Mouse (Mus musculus): ENCODE results near the gene Plxdc2. TPM values are rescaled to one million over a fixed set of nuclear protein-coding genes. Genes with fewer than 3 reads are reported as not detected.

The Plxdc2 gene
- total RNA-seq, 2 experiments from 2014 or later: 12.9 to 17.8 TPM

DNA sequence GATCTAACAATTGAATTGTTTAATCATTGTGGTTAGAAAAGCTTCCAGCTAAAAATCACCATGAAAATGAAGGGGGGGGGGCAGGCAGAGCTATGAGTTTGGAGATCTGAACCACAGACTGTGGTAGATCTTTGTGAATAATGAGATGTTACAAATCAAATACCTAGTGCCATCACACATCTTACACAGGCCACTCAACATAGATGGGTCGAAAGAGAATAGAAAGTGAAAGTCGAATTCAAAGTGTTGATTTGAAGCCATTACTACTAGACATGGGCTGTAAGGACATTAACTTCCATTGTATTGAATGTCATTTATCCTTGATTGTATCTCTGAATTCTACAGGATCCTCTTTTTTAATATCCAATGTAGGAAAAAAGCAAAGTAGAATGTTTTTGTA is 212.2 kb downstream of the Plxdc2 start:
- DNase-seq: no peak

DNA sequence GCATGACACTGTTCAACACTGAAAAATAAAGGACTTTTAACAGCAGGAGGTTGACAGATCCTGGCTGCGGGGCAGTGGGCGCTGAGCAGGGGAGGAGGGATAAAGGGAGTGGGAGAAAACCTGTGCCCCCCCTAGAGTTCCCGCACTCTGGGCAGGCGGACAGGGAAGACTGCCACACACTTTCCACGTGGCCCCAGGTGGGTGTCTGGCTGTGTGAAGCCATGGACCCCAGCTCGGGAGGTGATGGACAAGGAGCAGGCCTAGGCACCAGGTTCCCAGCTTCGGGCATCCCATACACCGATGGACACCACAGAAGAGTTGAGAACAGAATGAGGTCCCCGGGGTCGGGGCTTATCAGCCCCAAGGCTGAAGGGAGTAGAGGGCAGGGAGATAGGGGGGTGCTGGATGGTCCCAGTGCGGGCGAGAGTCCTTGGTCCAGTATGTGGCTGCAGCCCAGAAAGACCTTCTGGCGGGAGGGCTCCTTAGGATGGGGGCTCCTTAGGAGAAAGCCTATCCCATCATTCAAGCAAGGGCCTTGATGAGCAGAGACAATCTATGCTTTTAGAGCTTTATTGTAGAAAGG is 215.2 kb downstream of the Plxdc2 start:
- DNase-seq: no peak

DNA sequence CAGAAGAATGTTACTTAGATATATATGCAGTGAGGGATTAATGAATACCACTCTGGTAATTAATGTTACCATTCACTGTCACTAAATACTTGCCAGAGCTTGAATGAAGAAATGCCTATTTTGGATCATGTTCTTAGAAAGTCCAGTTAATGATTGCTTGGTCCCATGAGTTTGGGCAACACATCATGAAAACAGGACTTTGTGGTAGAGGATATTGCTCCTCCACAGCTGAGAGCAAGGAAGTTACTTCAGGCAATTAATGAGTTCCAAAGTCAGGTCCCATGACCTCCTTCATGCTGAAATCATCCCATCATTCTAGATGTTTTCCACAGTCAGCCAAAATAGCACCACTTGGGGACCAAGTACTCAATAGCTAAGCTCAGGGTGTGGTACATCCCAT is 220.5 kb downstream of the Plxdc2 start:
- no peak for DNase-seq

DNA sequence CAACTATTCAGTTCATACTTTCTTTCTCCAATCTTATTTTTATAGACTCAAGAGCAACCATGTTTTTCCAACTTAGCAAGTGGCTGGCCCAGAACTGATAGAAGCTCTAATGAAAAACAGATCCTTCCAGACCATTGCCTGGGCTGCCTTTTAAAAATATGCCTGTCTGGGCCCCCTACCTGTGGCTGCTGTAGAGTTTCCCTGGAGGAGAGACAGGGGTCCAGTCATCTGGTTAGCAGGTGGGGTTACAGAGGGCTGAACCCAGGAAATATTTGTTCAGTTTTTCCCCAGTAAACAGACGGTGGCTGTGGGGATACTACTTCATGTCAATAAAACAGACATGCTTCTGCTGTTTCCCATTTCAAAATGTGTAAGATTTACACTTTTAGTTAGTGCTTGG is 222.0 kb downstream of the Plxdc2 start:
- DNase-seq: no peak

DNA sequence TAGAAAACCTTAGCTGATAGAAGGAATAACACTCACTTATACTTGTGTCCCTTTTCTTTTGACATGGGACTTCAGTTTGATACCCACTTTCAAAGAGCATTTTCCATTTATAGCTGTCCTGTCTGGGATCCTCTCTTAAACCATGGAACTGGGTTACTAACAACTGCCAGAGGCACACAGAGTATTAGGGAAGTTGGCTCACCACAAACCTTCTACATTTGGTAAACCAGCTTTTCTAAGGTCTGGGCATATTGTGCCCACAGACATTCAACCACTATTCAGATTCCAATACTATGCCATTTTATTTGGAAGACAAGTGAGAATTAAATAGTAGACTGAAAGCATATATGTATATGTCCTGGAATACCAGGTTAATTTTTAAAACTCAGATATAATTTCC is 232.4 kb downstream of the Plxdc2 start:
- no peak for DNase-seq

DNA sequence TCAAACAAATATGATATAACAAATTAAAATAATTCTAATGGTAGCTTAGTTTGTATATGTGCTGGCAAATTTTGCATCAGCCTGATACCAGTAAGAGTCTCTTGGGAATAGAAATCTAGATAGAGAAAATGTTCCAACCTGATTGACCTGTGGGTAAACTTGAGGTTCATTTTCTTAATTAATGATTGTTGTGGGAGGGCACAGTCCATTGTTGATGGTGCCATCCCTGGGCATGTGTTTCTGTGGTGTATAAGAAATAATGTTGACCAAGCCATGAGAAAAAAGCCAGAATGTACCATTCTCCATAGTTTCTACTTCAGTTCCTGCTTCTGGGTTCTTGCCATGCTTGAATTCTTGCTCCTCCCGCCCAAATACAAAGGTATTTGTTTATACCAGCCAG is 239.3 kb downstream of the Plxdc2 start:
- no peak for DNase-seq

DNA sequence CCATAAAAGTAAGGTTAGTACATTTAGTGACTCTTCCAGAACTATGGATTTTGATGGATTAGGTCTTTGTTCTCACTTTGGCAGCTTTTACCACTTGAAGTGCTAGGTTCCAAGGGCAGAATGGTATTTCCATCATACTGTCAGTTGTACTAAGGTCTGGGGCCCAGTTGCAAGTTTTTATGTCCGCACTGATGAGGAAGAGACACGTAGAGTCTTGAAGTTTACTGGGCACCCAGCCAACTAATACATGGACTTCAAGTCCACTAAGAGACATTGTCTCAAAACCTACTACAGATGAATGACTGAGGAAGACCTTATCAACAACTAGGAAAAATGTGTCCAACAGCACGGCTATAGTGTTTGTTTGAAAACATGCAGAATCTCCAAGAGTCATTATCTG is 242.1 kb downstream of the Plxdc2 start:
- no peak for DNase-seq

DNA sequence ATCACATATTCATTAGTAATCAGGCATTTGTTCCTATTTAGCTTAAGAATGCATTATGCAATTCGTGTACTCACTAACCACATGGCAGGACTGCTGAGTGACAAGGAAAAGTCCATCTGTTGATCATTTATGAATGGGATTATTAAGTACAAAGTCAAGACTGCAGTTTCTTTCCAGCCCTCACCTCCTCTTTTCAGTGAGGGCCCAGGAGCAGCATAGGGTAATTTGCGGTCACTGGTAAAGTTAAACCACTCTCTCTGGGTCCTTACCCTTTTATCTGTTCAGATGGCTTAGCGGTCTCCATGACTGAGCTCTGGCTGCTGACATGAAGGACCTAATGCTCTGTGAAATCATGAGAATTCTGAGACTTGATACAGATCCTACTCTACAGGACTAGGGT is 248.2 kb downstream of the Plxdc2 start:
- DNase-seq: no peak

DNA sequence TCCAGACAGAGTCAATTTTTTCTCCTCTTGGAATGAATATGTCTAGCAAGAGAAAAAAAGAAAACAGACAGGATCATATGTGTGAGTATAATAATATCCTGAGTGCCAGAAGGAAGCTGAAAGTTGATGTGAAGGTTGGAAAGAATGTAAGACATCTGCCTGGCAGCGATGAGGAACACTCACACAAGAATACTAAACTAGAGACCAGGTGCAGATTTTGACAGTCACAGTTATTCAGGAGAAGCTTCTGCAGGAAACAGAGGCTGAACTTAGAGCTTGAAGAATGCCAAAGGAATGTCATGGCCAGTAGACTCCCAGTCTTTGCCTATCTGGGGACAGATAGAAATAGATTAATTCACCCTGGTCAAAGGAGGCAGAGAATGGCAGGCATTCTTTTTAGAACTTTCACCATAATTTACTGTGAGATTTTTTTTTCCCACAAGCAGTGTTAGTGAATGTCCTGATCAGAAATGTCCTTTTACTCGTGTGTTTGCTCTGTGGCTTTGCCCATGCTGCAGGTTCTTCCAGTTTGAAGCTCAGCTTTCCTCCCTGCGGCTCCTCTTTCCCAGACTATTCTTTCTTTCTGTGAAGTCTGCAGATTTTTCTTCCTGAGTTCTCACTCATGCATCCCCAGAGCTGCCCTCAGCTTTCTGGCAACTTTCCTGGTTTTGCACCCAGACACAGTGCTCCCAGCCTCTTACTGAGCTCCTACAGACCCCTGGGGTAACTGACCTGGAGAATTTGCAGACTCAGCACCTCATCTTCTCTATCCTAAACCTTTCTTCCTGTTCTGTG is 251.9 kb downstream of the Plxdc2 start:
- no peak for DNase-seq

DNA sequence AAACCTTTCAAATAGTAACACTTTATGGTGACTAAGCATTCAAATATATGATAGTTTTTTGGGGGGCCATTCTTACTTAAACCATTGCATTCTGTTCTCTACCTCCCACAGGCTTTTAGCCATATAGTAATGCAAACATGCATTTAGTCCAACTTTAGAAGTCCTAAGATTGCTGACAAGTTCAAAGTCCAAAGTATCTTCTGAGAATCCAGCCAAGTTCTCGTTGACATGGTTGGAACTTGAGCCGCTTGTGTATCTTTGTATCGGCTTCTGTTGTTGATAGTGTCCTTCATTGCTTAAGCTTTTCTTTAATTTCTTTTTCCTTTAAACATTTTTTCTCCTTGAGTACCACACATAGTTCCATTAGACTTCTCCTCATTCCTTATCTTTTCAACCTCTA is 286.0 kb downstream of the Plxdc2 start:
- no peak for DNase-seq

DNA sequence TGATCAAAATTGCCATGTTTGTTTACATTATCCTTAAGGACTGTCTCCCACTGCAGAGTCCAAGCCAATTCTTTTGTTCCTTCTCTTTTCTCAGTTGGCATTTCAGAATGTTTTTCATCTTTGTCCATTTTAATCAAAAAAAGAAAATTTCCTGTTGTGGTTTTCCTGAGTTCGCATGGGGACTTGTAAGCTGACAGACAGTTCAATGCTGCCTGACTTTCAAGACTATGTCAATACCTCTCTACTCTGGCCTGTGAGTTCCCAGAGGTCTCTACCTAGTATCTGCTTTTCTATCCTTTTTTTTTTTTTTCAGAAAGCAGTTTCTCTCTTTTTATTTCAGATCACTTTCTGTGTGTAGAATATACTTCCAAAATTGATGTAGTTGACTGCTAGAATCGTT is 295.6 kb downstream of the Plxdc2 start:
- no peak for DNase-seq

DNA sequence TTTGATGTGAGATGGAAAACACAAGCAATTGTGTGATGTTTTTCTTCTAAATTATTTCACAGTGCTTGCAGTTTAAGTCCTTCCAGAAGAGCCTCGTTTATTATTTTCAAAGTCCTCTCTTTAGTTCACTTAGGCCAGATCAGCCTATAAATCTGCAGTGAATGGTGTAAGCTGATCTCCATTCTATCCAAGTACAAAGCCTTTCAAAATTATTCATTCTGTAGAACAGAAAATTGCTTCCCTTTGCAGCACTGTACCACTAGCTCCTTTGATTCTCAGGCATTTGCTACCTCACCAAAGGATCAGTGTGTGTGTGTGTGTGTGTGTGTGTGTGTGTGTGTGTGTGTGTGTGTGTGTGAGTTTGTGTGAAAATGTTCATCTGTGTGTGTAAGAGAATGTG is 308.4 kb downstream of the Plxdc2 start:
- no peak for DNase-seq

DNA sequence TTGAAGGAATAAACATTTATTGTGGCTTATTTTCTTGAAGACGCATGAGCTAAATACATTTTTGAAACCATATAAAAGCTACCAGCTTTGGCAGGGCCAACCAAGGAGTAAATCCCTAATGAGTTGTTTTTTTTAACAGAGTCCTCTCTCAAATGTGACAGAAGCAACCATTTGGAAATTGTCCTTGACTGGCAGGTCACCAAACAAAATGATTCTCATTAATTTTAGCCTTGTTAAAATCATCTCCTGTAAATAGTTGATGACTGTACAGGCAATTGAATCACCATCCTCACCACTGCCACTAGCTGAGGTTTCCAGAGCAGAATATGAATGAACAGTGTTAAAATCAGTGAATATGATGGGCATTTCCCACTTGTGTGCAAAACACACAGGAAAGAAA is 312.3 kb downstream of the Plxdc2 start:
- DNase-seq: no peak

DNA sequence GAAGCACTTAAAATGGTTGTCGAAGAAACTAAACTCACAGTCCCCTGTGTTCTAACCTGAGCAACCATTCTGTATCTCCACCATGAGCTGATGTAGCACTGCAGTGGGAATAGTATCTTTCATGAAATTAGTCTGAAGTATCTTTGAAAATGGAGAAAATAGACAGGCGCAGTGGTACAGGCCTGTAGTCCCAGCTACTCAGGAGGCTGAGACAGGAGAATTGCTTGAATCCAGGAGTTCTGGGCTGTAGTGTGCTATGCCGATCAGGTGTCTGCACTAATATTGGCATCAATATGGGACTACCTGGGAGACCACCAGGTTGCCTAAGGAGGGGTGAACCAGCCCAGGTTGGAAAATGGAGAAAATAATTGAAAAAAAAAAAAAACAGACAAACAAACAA is 326.8 kb downstream of the Plxdc2 start:
- no peak for DNase-seq

DNA sequence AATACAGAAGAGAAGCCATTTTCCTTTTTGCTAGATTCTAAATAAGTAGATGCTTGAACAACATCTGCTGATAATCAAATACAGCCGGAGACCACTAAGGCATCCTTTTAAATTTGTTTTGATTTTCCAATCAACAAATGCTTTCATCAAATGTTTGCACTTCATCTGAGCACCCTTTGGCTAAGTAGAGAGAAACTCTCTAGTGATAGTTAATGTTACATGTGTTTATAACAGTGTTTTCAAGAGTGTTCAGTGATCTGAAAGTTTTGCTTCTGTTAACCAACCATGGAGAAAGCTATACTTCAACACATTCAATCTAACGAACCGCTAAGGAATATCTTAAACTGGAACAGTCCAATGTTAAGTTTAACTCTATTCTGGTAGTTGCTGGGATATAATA is 327.6 kb downstream of the Plxdc2 start:
- no peak for DNase-seq

DNA sequence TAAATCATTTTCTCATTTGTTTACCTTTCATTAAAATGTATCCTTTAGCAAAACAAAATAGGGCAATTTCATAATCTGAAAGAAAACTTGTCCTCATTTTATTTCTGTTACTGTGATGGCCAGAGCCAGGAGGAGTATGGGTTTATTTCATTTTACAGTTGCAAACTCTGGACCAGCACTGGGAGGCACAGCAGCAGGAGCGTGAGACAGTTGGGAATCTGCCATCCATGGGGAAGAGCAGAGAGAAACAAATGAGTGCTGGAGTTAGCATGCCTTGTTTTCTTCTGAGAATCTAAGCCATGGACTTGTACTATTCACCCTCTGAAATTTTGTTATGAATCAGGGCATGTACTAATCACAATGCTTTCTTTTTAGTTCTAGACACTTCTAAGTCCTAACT is 328.4 kb downstream of the Plxdc2 start:
- no peak for DNase-seq

DNA sequence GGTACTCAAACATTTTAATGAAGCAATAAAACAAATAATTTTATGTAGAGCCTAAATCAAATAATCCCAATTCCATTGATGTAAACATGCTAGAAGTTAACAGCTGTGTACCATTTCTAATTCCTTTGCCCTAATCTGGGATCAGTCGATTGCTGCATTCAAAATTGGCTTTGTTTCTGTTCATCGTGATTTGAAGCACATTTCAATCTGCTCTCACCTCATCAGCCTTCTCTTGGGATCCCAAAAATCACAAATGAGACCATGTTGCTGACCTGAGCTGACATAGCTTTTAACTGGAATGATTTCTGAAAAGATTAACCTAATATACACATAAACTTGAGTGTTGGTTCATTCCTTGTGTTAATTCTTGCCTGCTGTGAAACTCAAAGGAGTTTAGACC is 340.3 kb downstream of the Plxdc2 start:
- no peak for DNase-seq

DNA sequence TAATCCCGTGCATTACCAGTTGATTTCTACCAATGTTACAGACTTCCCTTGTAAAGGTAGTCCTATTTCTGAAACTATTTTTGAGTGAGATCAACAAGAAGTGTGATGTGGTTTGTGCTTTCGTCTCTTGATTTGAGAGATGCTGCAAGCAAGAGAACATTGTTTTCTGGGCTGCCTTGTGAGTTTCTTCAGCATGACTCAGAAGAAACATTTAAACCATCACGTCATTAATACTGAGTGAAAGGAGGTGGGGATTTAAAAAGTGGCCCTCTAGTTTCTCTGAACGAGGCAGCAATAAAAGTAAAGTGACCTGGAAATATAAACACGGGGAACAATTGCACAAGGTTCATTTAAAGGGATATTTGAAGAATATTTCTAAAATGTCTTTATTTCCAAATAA is 341.1 kb downstream of the Plxdc2 start:
- DNase-seq: no peak

DNA sequence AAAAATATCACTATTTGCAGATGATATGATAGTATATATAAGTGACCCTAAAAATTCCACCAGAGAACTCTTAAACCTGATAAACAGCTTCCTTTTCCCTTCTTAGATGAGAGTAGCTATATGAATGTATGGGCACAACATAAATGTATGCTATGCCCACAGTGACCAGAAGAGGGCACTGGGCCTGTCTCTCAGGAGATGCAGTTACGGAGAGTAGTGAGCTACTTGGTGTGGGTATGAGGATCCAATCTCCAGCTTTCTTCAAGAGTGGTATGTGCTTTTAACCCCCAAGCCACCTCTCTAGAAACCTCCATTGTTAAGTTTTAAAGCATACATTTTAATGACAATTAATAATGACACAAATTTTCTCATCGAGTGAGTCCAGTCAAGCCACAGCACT is 350.1 kb downstream of the Plxdc2 start:
- peak; percentile 1 to 4 for DNase-seq

DNA sequence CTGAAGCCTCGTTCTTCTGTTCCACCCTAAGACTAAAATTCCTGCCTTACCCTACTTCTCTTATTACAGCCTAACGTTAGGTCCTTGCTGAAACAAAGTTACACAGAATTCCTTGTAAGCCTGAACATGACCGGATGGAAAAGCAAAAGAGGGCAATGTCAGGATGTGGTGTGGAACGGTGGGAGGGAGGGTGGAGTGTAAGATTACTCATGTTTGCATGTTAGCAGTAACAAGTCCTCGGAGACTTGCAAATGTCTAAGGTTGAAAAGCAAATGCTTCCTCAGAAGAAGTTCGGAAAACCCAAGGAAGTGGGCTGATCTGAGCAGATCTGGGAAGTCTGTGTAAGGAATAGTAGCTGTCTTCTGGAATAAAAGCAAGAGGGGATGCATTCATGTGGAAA is 353.8 kb downstream of the Plxdc2 start:
- no peak for DNase-seq

DNA sequence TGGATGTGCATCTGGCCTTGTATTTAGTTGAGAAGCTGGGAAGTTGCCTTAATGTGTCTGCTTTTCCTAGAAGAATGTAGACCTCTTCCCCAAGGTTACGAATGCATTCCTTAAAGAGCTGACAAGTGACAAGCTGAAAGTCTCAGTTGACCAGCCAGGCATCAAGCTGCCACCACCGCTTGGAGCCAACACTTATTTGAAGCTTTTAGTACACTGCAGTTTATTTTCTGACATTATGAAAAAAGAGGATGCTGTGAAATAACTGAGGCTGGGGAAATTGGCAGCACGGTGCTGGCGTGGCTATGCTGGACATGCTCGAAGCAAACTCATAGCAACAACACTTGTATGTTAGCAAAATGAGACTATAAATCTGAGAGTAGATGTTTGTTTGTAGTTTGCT is 374.9 kb downstream of the Plxdc2 start:
- DNase-seq: no peak

DNA sequence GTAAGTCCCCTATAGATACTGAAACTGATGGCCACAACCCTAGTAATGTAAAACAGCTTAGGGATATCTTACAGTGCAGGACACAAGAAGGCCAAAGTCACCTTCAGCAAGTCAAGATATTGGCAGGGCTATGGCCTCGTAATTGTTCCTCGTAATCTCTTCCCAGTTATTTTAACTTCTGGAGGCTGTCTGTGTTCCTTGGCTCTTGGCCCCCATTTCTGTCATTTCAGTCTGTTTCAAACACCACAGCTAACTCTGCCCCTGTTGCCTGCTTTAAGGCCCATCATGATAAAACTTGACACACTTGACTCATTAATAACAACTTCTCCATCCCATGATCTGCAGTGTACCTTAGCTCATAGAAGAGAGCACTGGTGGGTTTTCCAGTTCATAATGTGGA is 378.3 kb downstream of the Plxdc2 start:
- no peak for DNase-seq

DNA sequence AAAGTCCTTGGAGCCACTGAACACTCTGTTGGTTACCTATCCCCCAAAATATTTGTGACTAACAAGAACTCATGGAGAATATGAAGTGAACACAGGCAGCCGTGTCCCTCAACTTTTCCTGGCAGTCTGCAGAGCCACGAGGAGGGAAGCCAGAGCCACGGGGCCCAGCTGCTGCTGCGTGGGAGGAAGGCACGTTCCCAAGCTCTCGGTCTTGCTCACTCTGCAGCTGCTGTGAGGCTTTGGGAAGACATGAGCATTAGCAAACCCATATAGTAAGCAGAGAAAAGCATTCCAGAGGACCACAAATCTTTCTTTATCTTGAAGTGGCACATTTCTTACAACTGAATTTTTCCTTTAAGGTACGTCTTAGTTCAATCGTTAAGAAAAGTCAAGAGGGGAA is 382.1 kb downstream of the Plxdc2 start:
- peak; percentile 8 to 42 for DNase-seq

DNA sequence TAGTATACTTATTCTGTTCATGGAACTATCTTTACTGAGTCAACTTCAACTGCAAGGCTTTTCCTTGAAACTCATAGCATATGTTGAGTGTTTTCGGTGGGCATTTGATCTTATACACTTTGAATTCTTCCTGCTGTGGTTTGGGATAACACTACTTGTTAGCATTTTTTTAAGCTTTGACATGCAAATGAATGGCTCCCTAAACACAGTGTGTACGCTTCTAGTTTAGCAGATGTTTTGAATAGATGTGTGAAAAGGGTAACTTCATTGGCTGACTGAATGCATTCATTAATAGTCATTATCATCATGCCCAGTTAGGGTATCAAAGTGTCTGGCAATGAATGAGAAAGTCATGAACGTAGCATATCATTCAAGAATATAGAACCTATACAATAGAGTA is 385.7 kb downstream of the Plxdc2 start:
- no peak for DNase-seq

All from adrenal gland, postnatal 36 days (tissue).